Mouse (Mus musculus): ENCODE data around the gene Gm11146.

The Gm11146 gene

DNA sequence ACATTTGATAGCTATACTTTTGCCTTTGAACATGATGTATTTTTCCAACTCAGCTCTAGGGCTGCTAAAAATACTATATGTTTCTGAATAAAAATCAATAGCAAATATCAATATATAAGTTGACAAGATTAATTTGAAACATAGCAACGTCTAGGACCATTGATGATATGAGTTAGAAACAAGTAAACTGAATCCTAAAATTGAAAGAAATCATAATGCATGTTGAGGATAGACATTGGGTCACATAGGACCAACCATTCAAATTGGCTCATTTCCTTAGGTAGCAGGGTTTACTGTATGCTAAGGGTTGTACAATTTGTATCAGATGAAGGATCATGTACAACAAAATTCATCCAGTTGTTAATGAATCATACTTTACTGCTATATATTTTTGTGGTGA, at the start of gene Gm11146:
TSS of gene Gm11146 (minus strand) at position 101 of the 400 bp plus-strand sequence.
- no peak for DNase-seq (ENCODE audit: low spot score)

DNA sequence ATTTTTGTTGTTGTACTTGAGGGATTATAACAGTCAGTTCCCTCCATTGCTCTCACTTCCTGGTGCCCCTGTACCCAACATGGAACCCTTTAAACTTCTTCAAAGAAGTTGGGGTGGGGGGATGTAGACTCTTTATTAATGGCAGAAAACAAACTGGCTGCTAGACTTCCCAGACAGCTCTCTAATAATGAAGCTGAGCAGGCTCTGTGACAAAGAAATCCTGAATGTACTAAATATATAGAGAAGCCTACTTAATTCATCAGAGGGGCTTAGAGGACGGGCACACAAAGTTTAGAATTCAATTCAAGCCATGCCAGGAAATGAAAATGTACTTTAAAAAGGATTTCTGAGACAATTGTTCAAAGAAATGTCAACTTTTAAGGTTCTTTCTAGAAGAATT, 48.7 kb upstream of the Gm11146 start:
- no peak for DNase-seq (ENCODE audit: low spot score)

- DNase-seq (ENCODE audit: low spot score), result no peak
These were observed 47.1 kb upstream of the Gm11146 start for GRCm38 (mm10) chr16:77649006-77649405.

- no peak for DNase-seq (ENCODE audit: low spot score)
These were observed 46.3 kb upstream of the Gm11146 start for GRCm38 (mm10) chr16:77648181-77648580.

GRCm38 (mm10) chr16:77646146-77646545, 44.3 kb upstream of the Gm11146 start:
- DNase-seq (ENCODE audit: low spot score), result no peak

DNA sequence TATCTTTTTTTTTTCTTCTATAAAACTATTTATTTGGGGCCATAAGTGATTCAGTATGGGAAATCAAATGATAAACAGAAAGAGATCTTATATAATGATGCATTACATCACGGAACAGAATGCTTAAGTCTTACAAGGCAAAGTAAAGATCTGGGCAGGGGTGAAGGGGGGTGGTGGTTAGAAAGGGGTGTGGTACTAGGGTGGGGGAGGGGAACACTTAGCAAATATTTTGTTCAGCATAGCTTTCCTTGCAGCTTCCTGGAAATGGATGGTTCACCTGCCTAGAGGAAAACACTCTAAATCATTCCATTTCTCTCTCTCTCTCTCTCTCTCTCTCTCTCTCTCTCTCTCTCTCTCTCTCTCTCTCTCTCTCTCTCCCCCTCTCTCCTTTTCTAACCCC, 43.1 kb upstream of the Gm11146 start:
- DNase-seq (ENCODE audit: low spot score), result no peak

- DNase-seq (ENCODE audit: low spot score), result peak; percentile 54
These were observed 42.2 kb upstream of the Gm11146 start for GRCm38 (mm10) chr16:77643871-77644720.

DNA sequence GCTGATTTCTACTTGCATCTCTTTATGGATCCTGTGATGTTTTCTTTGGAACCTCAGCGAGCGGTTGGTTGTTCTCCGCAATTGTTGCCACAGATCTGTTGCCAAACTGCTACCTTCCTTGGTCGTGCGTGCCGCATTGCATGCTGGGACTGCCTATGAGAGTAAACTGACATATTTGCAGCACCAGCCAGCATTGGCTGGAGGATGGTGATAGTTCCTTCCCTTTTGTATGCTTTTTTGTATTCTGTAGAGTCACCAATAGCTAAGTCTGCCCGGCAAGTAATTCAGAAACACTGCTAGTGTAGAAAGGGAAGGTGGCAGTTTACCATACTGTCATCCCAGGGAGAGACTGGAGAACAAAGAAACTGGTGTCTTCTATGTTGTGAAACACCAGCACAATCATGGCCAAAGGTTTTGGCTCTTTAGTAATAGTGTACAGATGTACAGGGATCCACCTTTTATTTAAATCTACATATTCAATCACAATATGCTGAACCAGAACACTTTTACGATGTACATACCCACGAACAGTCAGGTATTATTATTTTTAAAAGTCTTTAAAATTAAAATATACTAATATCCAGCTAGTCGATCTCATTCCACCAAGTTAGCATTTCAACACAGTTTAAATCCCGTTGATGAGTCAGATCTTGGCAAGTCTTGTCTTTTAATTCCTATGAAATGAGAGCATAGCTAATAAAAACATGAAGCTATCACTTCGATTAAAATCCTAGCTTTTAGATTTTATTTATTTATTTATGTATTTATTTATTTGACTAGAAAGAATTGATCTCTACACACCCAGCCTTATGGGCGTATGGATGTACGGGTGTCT, 41.4 kb upstream of the Gm11146 start:
- DNase-seq (ENCODE audit: low spot score), result peak; percentile 8

DNA sequence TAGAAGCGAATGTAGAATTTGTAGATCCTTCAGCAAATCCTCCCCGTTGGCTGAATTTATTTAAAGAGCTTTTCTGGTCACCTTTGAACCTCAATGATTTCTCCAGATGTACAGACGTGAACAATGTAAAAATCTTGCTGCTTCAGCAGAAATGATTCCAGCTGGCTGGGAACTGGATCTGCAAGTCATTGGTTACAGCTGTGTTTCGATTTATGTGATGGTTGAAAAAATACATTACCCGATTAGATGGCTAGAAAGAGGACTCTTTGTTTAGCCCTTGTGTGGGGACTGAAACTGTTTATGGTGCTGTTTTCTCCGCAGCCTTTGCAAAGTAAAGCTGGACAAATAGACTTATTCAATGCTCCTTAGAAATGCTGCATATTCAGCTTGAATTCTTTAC, 34.6 kb upstream of the Gm11146 start:
- DNase-seq (ENCODE audit: low spot score), result no peak

- DNase-seq (ENCODE audit: low spot score), result no peak
These were observed 30.5 kb upstream of the Gm11146 start for GRCm38 (mm10) chr16:77632315-77632881.

DNA sequence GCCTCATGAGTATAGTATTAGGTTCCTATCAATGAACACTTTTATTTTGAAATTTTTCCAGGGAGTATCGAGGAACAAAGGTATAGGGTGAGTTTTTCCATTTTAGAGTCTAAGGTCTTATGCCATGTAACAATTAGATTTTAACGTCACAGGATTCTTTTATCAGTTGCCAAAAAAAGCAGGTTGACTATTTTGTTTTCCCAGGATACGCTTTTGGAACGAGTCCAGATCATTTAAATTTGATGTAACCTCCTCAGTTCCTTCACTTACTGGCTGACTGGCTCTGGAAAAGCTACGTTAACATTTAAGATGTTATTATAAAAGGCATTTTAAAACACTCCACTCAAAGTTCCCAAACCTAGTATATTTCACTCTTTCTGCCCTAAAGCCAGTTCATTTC, 20.8 kb upstream of the Gm11146 start:
- no peak for DNase-seq (ENCODE audit: low spot score)

- no peak for DNase-seq (ENCODE audit: low spot score)
These were observed 687 bp upstream of the Gm11146 start for GRCm38 (mm10) chr16:77602581-77602980.

DNA sequence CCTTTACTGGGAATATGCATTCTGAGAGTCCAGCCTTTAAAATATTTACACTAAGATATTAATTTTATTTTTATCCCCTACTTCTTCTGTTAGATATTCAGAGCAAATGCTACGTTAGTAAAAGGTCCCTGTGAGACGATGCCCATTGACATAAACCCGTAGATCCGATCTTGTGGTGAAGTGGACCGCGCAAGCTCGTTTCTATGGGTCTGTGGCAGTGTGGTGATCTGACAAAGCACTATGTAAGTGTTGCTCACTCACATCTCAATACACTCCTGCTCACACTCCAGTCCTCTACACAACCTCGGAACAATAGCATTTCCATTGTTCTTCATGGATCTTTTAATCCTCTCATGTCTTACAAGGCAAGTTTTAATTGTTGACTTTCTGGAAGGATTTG, 3.1 kb downstream of the Gm11146 start:
- no peak for DNase-seq (ENCODE audit: low spot score)

- peak; percentile 14 for DNase-seq (ENCODE audit: low spot score)
These were observed 5.3 kb downstream of the Gm11146 start for GRCm38 (mm10) chr16:77596556-77596955.

DNA sequence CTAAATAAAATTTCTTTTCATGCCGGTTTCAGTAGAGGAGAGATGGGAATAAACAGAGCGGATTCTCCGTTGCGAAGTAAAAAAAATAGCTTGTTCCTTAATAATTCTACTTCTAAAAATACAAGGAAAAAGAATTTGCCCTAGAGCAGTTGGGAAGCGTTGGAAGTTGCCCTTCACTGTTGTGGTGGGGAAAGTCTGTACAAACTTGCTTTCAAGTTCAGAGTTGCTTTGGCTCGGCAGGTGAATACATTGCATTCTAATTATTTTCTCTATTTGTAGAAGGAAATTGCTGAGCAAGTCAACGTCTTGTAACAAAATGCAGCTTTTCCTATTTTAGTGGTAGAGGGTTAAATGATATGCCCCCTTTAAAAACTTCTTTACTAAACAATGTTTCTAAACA, 6.2 kb downstream of the Gm11146 start:
- no peak for DNase-seq (ENCODE audit: low spot score)

DNA sequence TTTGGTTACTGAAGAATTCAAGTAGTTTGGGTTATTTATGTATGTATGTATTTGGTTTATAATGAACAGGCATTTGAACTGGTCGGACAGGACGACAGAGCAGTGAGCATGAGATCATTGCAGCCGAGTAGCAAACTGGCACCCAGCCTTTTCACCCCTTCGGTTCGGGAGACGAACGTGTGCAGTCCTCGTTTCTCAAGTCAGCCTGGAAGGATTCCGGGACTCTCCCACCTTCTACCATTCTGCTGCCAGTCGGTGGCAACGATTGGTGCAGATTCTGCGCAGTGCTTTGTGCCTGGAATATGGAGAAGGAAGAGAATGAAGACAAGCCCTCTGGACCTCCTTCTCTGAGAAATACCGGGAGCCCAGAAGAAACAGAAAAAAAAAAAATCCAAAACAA, 7.3 kb downstream of the Gm11146 start:
- DNase-seq (ENCODE audit: low spot score), result peak; percentile 65

- peak; percentile 75 for DNase-seq (ENCODE audit: low spot score)
These were observed 8.0 kb downstream of the Gm11146 start for GRCm38 (mm10) chr16:77593828-77594421.

- no peak for DNase-seq (ENCODE audit: low spot score)
These were observed 8.9 kb downstream of the Gm11146 start for GRCm38 (mm10) chr16:77592986-77593385.

- no peak for DNase-seq (ENCODE audit: low spot score)
These were observed 28.9 kb downstream of the Gm11146 start for GRCm38 (mm10) chr16:77573036-77573435.

DNA sequence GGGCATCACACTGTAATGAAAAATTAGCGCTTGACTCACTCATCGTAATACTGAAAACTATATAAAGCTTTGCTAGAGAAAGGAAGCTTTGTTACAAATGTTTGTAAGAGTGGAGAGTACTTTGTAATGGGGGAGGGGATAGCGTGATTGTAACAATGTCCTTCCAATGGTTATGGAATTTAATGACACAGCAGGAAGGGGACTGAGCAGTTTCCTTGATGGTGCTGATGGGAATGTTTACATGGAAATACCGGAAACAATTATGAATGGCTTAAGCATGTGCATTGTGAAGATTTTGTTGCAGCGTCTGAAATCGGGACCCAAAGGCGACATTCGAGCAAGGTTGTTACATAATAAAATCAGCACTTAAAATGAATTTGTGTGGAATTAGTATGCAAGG, 32.4 kb downstream of the Gm11146 start:
- DNase-seq (ENCODE audit: low spot score), result no peak

DNA sequence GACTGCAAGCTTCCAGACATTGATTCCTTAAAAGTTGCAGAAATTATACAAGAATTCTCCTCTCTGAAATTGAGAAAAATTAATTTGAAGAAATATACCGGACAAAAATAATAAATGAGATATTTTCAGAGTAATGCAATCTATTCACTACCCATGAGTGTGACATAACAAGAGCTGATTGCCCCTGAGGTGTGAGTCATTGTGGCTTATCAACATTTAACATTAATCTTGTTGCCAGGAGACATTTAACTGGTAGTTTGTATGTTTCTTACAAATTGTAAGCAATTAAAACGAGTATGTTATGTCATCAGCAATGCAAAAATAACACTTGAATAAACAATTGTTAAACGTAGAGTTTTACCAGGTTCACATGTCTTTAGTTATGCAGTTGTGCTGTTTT, 33.5 kb downstream of the Gm11146 start:
- no peak for DNase-seq (ENCODE audit: low spot score)

GRCm38 (mm10) chr16:77562852-77563251, 39.0 kb downstream of the Gm11146 start:
- no peak for DNase-seq (ENCODE audit: low spot score)
